Comparison of ENCODE assay signal across 11 mouse cellular contexts in genomic region chr5:123298526-123298925, GRCm38 (mm10). TPM values are rescaled to one million over a fixed set of nuclear protein-coding genes. Genes with fewer than 3 reads are reported as not detected.
A peak's percentile ranks its signal among the peaks of the same experiment; 100 is the strongest.
DNase-seq lines count a peak whose midpoint lies in the region; ATAC-seq and TF ChIP-seq lines count a peak whose summit lies in the region.
"Had no signal": no experiment of that assay in that cellular context is flagged by ENCODE, and none has a peak within 500 bp of the region (broad histone marks: within the 10 kb centered on the region; RNA-seq: fewer than 3 reads in every experiment).

No protein-coding gene starts in this region.

- H3K9me3 ChIP-seq in forebrain, embryonic 11.5 days (ENCODE audit: control insufficient read depth, low read length): no peaks in the 10 kb centered on the region
- H3K9me3 ChIP-seq: limb, embryonic 13.5 days had no signal

- H3K27me3 ChIP-seq in kidney, adult 2 months (replicated peaks; ENCODE audit: control insufficient read depth, insufficient read depth, low read length): no peaks in the 10 kb centered on the region
- H3K27me3 ChIP-seq in forebrain, embryonic 11.5 days (ENCODE audit: control insufficient read depth, insufficient read depth, low read length): no peaks in the 10 kb centered on the region; the same call in 1 of the 2 replicates
- H3K27me3 ChIP-seq: limb, embryonic 13.5 days had no signal

- H3K36me3 ChIP-seq in kidney, adult 2 months (ENCODE audit: control insufficient read depth, insufficient read depth, low read length): no peaks in the 10 kb centered on the region
- no peaks in the 10 kb centered on the region for H3K36me3 ChIP-seq in forebrain, embryonic 11.5 days (ENCODE audit: control insufficient read depth, insufficient read depth, low read length)
- H3K36me3 ChIP-seq: limb, embryonic 13.5 days had no signal

- H3K27ac ChIP-seq in kidney, adult 2 months (ENCODE audit: insufficient read depth, low read depth, low read length): no peak overlapping the region
- no peak overlapping the region for H3K27ac ChIP-seq in forebrain, embryonic 11.5 days (ENCODE audit: low read depth, low read length)
- H3K27ac ChIP-seq: limb, embryonic 13.5 days had no signal

- peak; percentile 46 for DNase-seq in kidney, adult 2 months
- no peak for DNase-seq in kidney, adult 11 months
- DNase-seq in 3T3-L1 (ENCODE audit: low read depth, low spot score): peak; percentile 27
- peak; percentile 34 to 36 for DNase-seq in B cell, adult 2 months
- peak; percentile 25 for DNase-seq in induced T-regulatory cell, adult 2 months (ENCODE audit: low read depth)
- no peak for DNase-seq in spleen, adult 18-20 months
- DNase-seq in forebrain, embryonic 11.5 days (ENCODE audit: low spot score): no peak
- DNase-seq: heart, postnatal 4 days; right cerebral cortex, adult 18-20 months had no signal

- no peak for ATAC-seq in forebrain, embryonic 11.5 days (replicated peaks; ENCODE audit: low FRiP score)
- ATAC-seq: forebrain, embryonic 14.5 days had no signal

- H3K4me2 ChIP-seq in forebrain, embryonic 11.5 days (ENCODE audit: low read depth, low read length, severe bottlenecking): no peak overlapping the region
- H3K4me2 ChIP-seq: limb, embryonic 13.5 days had no signal

- no peak for TF ChIP-seq POLR2A in kidney, adult 2 months (IDR thresholded peaks at IDR 0.05; ENCODE audit: low read depth, low read length)

- no peak overlapping the region for H3K9ac ChIP-seq in forebrain, embryonic 11.5 days (ENCODE audit: low read length)
- H3K9ac ChIP-seq: limb, embryonic 13.5 days had no signal

- H3K4me3 ChIP-seq in kidney, adult 2 months (ENCODE audit: insufficient read depth, low read depth, low read length): no peak overlapping the region
- H3K4me3 ChIP-seq in forebrain, embryonic 11.5 days (ENCODE audit: low read depth, low read length): no peak overlapping the region
- H3K4me3 ChIP-seq: limb, embryonic 13.5 days had no signal

- 89% methylated on average over 6 of the region's 6 CpGs for WGBS in kidney, adult 2 months
- WGBS in forebrain, embryonic 11.5 days: 89% methylated on average over 6 of the region's 6 CpGs

- no peaks in the 10 kb centered on the region for H3K4me1 ChIP-seq in kidney, adult 2 months (ENCODE audit: control insufficient read depth, insufficient read depth, low read length)
- H3K4me1 ChIP-seq in forebrain, embryonic 11.5 days (replicated peaks; ENCODE audit: control insufficient read depth, insufficient read depth, low read length): peaks cover 14% of the 10 kb centered on the region

- peak; percentile 43; the same call in 1 of the 2 replicates for TF ChIP-seq CTCF in kidney, adult 2 months (conservative IDR thresholded peaks at IDR 0.05; ENCODE audit: insufficient read depth, insufficient read length, low read depth, low read length)

RNA-seq across cellular contexts. Expression of gene Bcl7a, which starts 45.1 kb away (rescaled TPM):
- polyA plus RNA-seq in kidney, adult 2 months (2012; rRNA removed): 23.4 and 25.4 TPM in 2 replicates
- 57.1 and 61.7 TPM in 2 replicates for polyA plus RNA-seq in forebrain, embryonic 11.5 days (2014; fragmentation: Nextera tagmentation; extraction: Ambion mirVana)

RNA-seq across cellular contexts. Expression of gene Wdr66, which starts 46.6 kb away (rescaled TPM):
- polyA plus RNA-seq in kidney, adult 2 months (2012; rRNA removed): 2.6 and 2.9 TPM in 2 replicates
- 1.1 and 1.9 TPM in 2 replicates for polyA plus RNA-seq in forebrain, embryonic 11.5 days (2014; fragmentation: Nextera tagmentation; extraction: Ambion mirVana)

Comparison
In these comparisons a context has a peak if more than half of its experiments do, and no peak if none do; other contexts are left out.
1. DNase-seq: peak in kidney, adult 2 months (single experiment), 3T3-L1 (single experiment), B cell, adult 2 months (2 of 2) and induced T-regulatory cell, adult 2 months (single experiment); none in kidney, adult 11 months (single experiment), spleen, adult 18-20 months (0 of 2) and forebrain, embryonic 11.5 days (single experiment).